Comparison of ENCODE assay signal across 12 mouse cellular contexts in the genomic region with DNA sequence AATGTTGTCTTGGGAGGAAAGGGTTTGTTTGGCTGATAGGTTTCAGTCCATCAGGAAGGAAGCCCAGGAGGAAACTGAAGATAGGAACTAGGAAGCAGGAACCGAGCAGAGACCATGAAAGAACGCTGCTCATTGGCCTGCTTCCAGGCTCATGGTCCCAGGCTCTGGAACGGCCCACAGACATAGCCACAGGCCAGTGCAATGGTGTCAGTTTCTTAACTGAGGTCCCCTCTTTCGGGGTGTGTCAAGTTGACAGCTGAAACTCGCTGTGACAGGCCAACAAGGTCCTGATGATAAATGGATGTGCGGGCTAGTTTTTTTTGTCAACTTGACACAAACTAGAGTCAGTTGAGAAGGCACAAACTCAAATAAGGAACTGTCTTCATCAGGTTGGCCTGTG.
"Had no signal": no experiment of that assay in that cellular context is flagged by ENCODE, and none has a peak within 500 bp of the region (broad histone marks: within the 10 kb centered on the region; RNA-seq: fewer than 3 reads in every experiment).

No protein-coding gene starts in this region.

- H3K36me3 ChIP-seq: kidney, embryonic 15.5 days; limb, embryonic 13.5 days; midbrain, embryonic 10.5 days; neural tube, embryonic 15.5 days had no signal

- H3K4me1 ChIP-seq: midbrain, embryonic 10.5 days had no signal

- H3K9me3 ChIP-seq: kidney, embryonic 15.5 days; limb, embryonic 13.5 days; midbrain, embryonic 10.5 days; neural tube, embryonic 15.5 days had no signal

- H3K27me3 ChIP-seq: limb, embryonic 13.5 days; neural tube, embryonic 15.5 days had no signal

- H3K27ac ChIP-seq: kidney, embryonic 15.5 days; limb, embryonic 13.5 days; liver, embryonic 14.5 days; midbrain, embryonic 10.5 days; neural tube, embryonic 15.5 days; stomach, postnatal 0 days had no signal

- H3K4me3 ChIP-seq: kidney, embryonic 15.5 days; limb, embryonic 13.5 days; midbrain, embryonic 10.5 days; myocyte; neural tube, embryonic 15.5 days had no signal

- DNase-seq: kidney, postnatal 14 days; left cerebral cortex, postnatal 4 days; midbrain, embryonic 14.5 days; thymus, adult 18-20 months; thymus, postnatal 14 days had no signal

- H3K9ac ChIP-seq: kidney, embryonic 15.5 days; limb, embryonic 13.5 days; liver, embryonic 14.5 days; neural tube, embryonic 15.5 days had no signal
